Mouse (Mus musculus) ES-E14 (cell line): ENCODE measurements at regions not wholly inside any gene's neighbourhood (a gene's known extent, or its start where the extent isn't known, plus 50 kb on each side); places are given as distances from the start of the nearest gene placed in this dataset.

Experiments used
- DNase-seq: peaks from one replicate; pipeline ENCODE4 v3.0.0-alpha.2; 2013; ENCODE audit warnings: low read depth, low spot score
- H3K27ac ChIP-seq: 2 replicates; pipeline ENCODE4 v1.5.1; 2012; ENCODE audit warnings: low read depth, mild to moderate bottlenecking, low read length, moderate library complexity, mixed read lengths; ENCODE audit not compliant: poor library complexity, insufficient read depth, severe bottlenecking
- H3K36me3 ChIP-seq: 2 replicates; pipeline ENCODE4 v1.6.1; 2012; ENCODE audit warnings: mild to moderate bottlenecking, low read length, moderate library complexity, mixed read lengths; ENCODE audit not compliant: control insufficient read depth, poor library complexity, insufficient read depth, severe bottlenecking
- H3K4me1 ChIP-seq, 2 experiments: fragments of 150-350 bp in 1 of 2; sonication (generic) in 1 of 2; 2 replicates each; pipeline ENCODE4 v1.6.1; 2012; ENCODE audit warnings: low read length in 2 of 2, mild to moderate bottlenecking in 1 of 2, mixed read lengths in 1 of 2; ENCODE audit not compliant: control insufficient read depth in 2 of 2, insufficient read depth in 2 of 2, poor library complexity in 1 of 2
- H3K4me3 ChIP-seq, 2 experiments: fragments of 150-350 bp in 1 of 2; sonication (generic) in 1 of 2; 2 replicates each; pipeline ENCODE4 v1.5.1; 2012; ENCODE audit warnings: low read length in 2 of 2, low read depth in 1 of 2, mild to moderate bottlenecking in 1 of 2, mixed read lengths in 1 of 2; ENCODE audit not compliant: insufficient read depth in 1 of 2, poor library complexity in 1 of 2, severe bottlenecking in 1 of 2
- H3K9ac ChIP-seq: 2 replicates; pipeline ENCODE4 v1.6.1; 2012; ENCODE audit warnings: low read depth, mild to moderate bottlenecking, low read length, mixed read lengths; ENCODE audit not compliant: poor library complexity, insufficient read depth, severe bottlenecking
- H3K9me3 ChIP-seq: fragments of 150-350 bp; sonication (generic); 2 replicates; pipeline ENCODE4 v1.6.1; 2012; ENCODE audit warnings: low read depth, mild to moderate bottlenecking, low read length; ENCODE audit not compliant: control insufficient read depth, insufficient read depth
- CHD2 ChIP-seq: IDR thresholded peaks from 2 replicates; pipeline ENCODE4 v1.6.1; 2014; ENCODE audit warnings: mild to moderate bottlenecking, low read depth, low read length, inconsistent platforms
- HCFC1 ChIP-seq: IDR thresholded peaks from 2 replicates; pipeline ENCODE4 v1.6.1; 2012; ENCODE audit warnings: low read length, inconsistent platforms, borderline replicate concordance; ENCODE audit not compliant: insufficient read depth
- MAFK ChIP-seq: IDR thresholded peaks from 2 replicates; pipeline ENCODE4 v1.6.1; 2014; ENCODE audit warnings: mild to moderate bottlenecking, low read depth, low read length, inconsistent platforms; ENCODE audit not compliant: insufficient read depth
- ZC3H11A ChIP-seq: IDR thresholded peaks from 2 replicates; pipeline ENCODE4 v1.6.1; 2012; ENCODE audit warnings: low read depth, mild to moderate bottlenecking, inconsistent platforms, low read length, borderline replicate concordance
- ZNF384 ChIP-seq: IDR thresholded peaks from 2 replicates; pipeline ENCODE4 v1.6.1; 2012; ENCODE audit warnings: low read depth, low read length, inconsistent platforms
- in situ Hi-C, 2 experiments: fragments of 600-800 bp; cut with MboI; formaldehyde crosslinking; loops; one replicate each; pipeline ENCODE4 v1.15.1; 2025; ENCODE audit warnings: low sequenced_read_pairs in 2 of 2, inconsistent platforms in 1 of 2; ENCODE audit not compliant: unreplicated experiment in 2 of 2

DNA sequence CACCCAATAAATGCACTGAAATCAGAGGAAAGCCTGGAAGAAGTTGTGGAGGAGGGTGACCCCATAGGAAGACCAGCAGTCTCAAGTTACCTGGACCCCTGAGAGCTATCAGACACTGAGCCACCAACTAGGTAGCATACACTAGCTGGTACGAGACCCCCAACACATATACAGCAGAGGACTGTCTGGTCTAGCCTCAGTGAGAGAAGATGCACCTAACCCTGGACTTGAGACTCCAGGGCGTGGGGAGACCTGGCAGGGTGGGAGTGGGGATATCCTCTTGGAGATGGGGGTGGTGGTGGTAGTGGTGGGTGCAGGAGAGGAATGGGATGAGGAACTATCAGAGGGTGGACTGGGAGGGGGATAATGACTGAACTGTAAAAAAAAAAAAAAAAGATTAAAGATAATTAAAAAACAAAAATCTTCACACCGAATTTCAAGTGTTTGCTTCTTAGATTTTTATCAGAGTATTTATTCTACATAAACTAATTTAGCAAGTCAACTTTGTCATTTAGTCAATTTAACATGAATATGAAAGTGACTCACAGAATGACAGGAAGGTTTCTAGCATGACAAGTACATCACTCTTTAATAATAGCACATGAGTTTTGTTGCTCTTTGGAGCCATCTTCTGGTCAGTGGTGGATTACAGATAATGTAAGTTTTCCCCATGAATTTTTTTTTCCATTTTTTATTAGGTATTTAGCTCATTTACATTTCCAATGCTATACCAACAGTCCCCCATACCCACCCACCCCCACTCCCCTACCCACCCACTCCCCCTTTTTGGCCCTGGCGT lies 82.5 kb upstream of the Ugp2 start:
- no peak overlapping the region for H3K27ac ChIP-seq
- H3K4me1 ChIP-seq: no peaks in the 10 kb centered on the region
- no peak for TF ChIP-seq ZNF384
- TF ChIP-seq HCFC1: no peak
- TF ChIP-seq CHD2: no peak
- no peak; the same call in 1 of the 2 replicates for TF ChIP-seq ZC3H11A
- TF ChIP-seq MAFK: no peak
- H3K4me3 ChIP-seq: no peak overlapping the region
- no peak overlapping the region for H3K9ac ChIP-seq
- in situ Hi-C loops: no loop called here
- DNase-seq: no peak
- no peaks in the 10 kb centered on the region for H3K9me3 ChIP-seq
- H3K36me3 ChIP-seq: no peaks in the 10 kb centered on the region

DNA sequence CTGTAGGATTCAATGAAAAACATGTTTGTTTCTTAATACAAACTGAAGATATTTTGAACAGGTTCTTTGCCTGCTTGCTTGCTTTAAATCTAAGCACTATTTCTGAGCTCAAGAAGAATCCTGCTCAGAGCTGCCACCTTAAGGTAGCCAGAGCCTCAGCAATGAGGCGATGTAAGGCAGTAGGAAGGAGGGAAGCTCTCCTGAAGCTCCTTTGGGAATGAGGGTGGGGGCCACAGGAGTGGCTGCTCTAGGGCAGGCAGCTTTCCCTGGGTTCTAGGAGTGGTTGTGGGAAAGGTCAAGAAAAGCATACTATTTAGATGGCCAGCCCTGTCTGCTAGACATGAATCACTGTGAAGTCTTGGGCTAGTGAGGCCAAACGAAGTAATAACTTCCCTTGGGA lies 62.7 kb upstream of the Ugp2 start:
- no peak overlapping the region for H3K9ac ChIP-seq
- no peak overlapping the region for H3K27ac ChIP-seq
- H3K36me3 ChIP-seq: no peaks in the 10 kb centered on the region
- DNase-seq: no peak
- in situ Hi-C loops: no loop called here
- no peaks in the 10 kb centered on the region for H3K9me3 ChIP-seq
- peaks cover 0 to 2% of the 10 kb centered on the region in 2 experiments; a peak in 1 of 4 replicates for H3K4me1 ChIP-seq
- no peak overlapping the region for H3K4me3 ChIP-seq
- no peak for TF ChIP-seq HCFC1
- no peak for TF ChIP-seq ZC3H11A
- TF ChIP-seq MAFK: no peak
- no peak for TF ChIP-seq ZNF384
- no peak for TF ChIP-seq CHD2

DNA sequence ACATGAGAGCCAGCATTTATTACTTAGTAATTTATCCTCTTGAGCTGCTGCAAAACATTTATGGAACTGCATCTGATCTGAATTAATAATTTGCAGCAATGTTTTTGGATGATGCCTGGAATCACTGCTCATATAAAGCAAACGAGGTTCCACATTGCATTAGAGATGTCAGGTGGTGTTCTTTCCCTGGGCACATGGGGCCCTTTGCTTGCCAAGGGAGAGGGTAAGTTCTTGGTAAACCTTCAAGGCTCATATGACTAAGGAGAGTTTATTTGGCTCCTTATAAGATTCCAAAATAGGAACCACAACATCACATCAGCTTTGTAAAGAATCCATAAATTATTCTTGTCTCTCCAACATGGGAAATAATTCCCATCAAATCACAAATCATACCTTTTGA lies 59.0 kb upstream of the Ugp2 start:
- no peak overlapping the region for H3K4me3 ChIP-seq
- DNase-seq: no peak
- H3K9ac ChIP-seq: no peak overlapping the region
- TF ChIP-seq ZC3H11A (no peak), MAFK (no peak), CHD2 (no peak), HCFC1 (no peak), ZNF384 (no peak)
- no peaks in the 10 kb centered on the region for H3K36me3 ChIP-seq
- no peaks in the 10 kb centered on the region for H3K9me3 ChIP-seq
- H3K27ac ChIP-seq: no peak overlapping the region
- in situ Hi-C loops: no loop called here
- peaks cover 0 to 2% of the 10 kb centered on the region in 2 experiments; a peak in 1 of 4 replicates for H3K4me1 ChIP-seq

DNA sequence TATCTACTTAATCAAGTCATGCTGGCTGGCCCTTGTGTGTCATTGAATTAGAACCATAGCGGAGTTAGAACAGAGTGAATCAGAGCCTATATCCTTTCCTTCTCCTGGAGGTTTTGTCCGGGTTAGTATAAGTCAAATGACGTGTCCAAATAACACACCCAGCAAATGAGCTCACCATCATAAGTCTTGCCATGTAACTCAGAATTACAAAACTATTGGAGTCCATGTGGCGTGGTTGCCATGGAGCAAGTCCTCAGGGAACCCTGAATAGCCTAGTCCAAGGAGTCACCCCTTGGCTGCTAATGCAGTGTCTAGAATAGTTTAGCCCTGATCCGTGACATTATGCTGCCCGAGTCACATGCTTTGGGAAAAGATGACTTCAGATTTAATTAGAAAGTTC lies 57.7 kb upstream of the Ugp2 start:
- no peak overlapping the region for H3K4me3 ChIP-seq
- H3K27ac ChIP-seq: no peak overlapping the region
- H3K9me3 ChIP-seq: no peaks in the 10 kb centered on the region
- H3K4me1 ChIP-seq: no peaks in the 10 kb centered on the region
- H3K9ac ChIP-seq: no peak overlapping the region
- in situ Hi-C loops: no loop called here
- no peak for DNase-seq
- TF ChIP-seq MAFK: no peak
- no peak for TF ChIP-seq ZNF384
- TF ChIP-seq HCFC1: no peak
- no peak for TF ChIP-seq CHD2
- TF ChIP-seq ZC3H11A: no peak
- no peaks in the 10 kb centered on the region for H3K36me3 ChIP-seq
